Mouse (Mus musculus): ENCODE data around the gene Filip1l.

GRCm38 (mm10) chr16:57563453-57563852 is 210.6 kb downstream of the Filip1l start:
- no peak for TF ChIP-seq CHD2 (IDR thresholded peaks at IDR 0.05; ENCODE audit: low read depth, low read length)
- no peak for TF ChIP-seq MAFK (IDR thresholded peaks at IDR 0.05; ENCODE audit: insufficient read depth, low read depth, low read length)
- TF ChIP-seq HCFC1 (IDR thresholded peaks at IDR 0.05; ENCODE audit: borderline replicate concordance, insufficient read depth, low read length), result no peak
- no peak for TF ChIP-seq ZNF384 (IDR thresholded peaks at IDR 0.05; ENCODE audit: low read depth, low read length)
